Mouse (Mus musculus): ENCODE data around the gene Dmac2.
A peak's percentile ranks its signal among the peaks of the same experiment; 100 is the strongest.
"Not testable (repeated sequence)": the region's sequence is repeated elsewhere in the genome, so short reads cannot be mapped to it uniquely, and the experiment has no call there.

Gene Dmac2

GRCm38 (mm10) chr7:25618865-25619721 lies at the start of gene Dmac2:
Dmac2 (plus strand) TSS chr7:25619414.
- DNase-seq, result peak; percentile 95

- not testable (repeated sequence) for DNase-seq
These were observed 45.4 kb upstream of the Dmac2 start for GRCm38 (mm10) chr7:25573806-25574205.

- DNase-seq, result no peak
These were observed 44.1 kb upstream of the Dmac2 start for GRCm38 (mm10) chr7:25575105-25575504.

- DNase-seq, result no peak
These were observed 43.3 kb upstream of the Dmac2 start for GRCm38 (mm10) chr7:25575870-25576269.

GRCm38 (mm10) chr7:25576308-25576707 lies 42.9 kb upstream of the Dmac2 start:
- peak in 1 of 2 experiments; percentile 35 for DNase-seq

GRCm38 (mm10) chr7:25576793-25577437 lies 42.3 kb upstream of the Dmac2 start:
- peak; percentile 67 to 75 for DNase-seq

- DNase-seq, result no peak
These were observed 39.8 kb upstream of the Dmac2 start for GRCm38 (mm10) chr7:25579441-25579840.

- DNase-seq, result no peak
These were observed 36.9 kb upstream of the Dmac2 start for GRCm38 (mm10) chr7:25582301-25582810.

- DNase-seq, result no peak
These were observed 34.6 kb upstream of the Dmac2 start for GRCm38 (mm10) chr7:25584651-25585050.

GRCm38 (mm10) chr7:25585351-25586204 lies 33.6 kb upstream of the Dmac2 start:
- DNase-seq, result no peak

- DNase-seq, result no peak
These were observed 28.0 kb upstream of the Dmac2 start for GRCm38 (mm10) chr7:25591226-25591625.

GRCm38 (mm10) chr7:25593859-25594258 lies 25.4 kb upstream of the Dmac2 start:
- DNase-seq, result no peak

GRCm38 (mm10) chr7:25599663-25600062 lies 19.6 kb upstream of the Dmac2 start:
- DNase-seq, result peak; percentile 53 to 81

GRCm38 (mm10) chr7:25600666-25601065 lies 18.5 kb upstream of the Dmac2 start:
- DNase-seq, result no peak

GRCm38 (mm10) chr7:25601346-25601745 lies 17.9 kb upstream of the Dmac2 start:
- no peak for DNase-seq

- DNase-seq, result peak in 1 of 2 experiments; percentile 38
These were observed 12.6 kb upstream of the Dmac2 start for GRCm38 (mm10) chr7:25606625-25607063.

GRCm38 (mm10) chr7:25607196-25607595 lies 12.0 kb upstream of the Dmac2 start:
- DNase-seq, result no peak

- no peak for DNase-seq
These were observed 9.2 kb upstream of the Dmac2 start for GRCm38 (mm10) chr7:25610056-25610455.

- DNase-seq, result no peak
These were observed 7.7 kb upstream of the Dmac2 start for GRCm38 (mm10) chr7:25611501-25611900.

GRCm38 (mm10) chr7:25614086-25614485 lies 5.1 kb upstream of the Dmac2 start:
- no peak for DNase-seq

GRCm38 (mm10) chr7:25614831-25615705 lies 4.1 kb upstream of the Dmac2 start:
- DNase-seq, result no peak

- no peak for DNase-seq
These were observed 3.6 kb upstream of the Dmac2 start, which contains the start of gene Erich4 for GRCm38 (mm10) chr7:25615706-25616011. Erich4 (minus strand) TSS chr7:25615892.
